Mouse (Mus musculus) liver, embryonic 14.5 days (tissue): Measurements from ENCODE around the gene Dscam.

Source experiments
- CTCF ChIP-seq: IDR thresholded peaks from 2 replicates; pipeline ENCODE4 v1.5.1; 2016; ENCODE audit warnings: antibody characterized with exemption, low read depth, control low read depth
- EP300 ChIP-seq: IDR thresholded peaks from 2 replicates; pipeline ENCODE4 v1.6.1; 2016; ENCODE audit warnings: antibody characterized with exemption, low read depth

DNA sequence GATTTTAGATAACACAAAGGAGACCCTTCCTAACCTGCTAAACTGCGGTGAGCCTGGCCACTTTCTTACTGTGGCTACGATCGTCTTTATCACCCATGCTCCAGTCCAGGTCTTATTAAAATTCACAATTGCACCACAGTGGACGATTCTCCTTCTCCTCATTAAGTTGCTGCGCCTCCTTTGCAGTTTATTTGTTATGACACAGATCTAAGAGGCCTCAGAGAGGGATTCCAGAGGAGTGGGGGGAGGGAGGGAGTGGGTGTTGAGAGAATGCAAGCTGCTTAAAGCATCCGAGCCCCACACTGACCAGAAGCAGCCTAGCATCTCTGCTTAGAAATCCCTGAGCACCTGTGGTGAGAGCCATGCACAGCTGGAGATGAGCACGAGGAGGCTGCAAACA, 413.6 kb downstream of the Dscam start:
- no peak for TF ChIP-seq EP300
- TF ChIP-seq CTCF, result no peak
